In the genomic region with DNA sequence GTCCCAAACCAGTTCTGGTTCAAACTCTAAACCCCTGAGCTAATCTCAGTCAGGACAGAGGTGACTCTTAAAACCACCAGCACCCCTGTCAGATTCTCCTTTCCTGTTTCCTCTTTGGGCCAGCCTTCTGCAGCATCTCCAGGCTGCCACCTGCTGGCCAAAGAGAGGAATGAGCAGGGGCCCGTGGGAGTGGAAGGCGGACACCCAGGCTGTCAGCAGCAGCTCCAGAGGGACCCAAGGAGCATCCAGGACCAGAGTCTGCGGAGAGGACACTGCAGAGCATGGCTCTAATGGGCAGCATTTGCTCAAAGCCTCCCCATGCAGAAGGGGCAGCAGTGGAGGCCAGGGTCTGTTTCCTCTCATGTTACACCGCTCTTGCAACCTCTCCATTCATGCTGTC, we compare ENCODE assay signal across 8 mouse cellular contexts.
DNase-seq lines count a peak whose midpoint lies in the region; TF ChIP-seq lines count a peak whose summit lies in the region.

No protein-coding gene starts in this region.

- TF ChIP-seq POLR2A in cortical plate, adult 2 months (IDR thresholded peaks at IDR 0.05; ENCODE audit: extremely low read depth, insufficient read depth, low read length), result no peak
- no peak for TF ChIP-seq POLR2A in lung, adult 2 months (IDR thresholded peaks at IDR 0.05; ENCODE audit: borderline replicate concordance, extremely low read depth, low read depth, low read length)

- H3K4me3 ChIP-seq in cortical plate, adult 2 months (ENCODE audit: insufficient read depth, low read length), result no peak overlapping the region
- no peak overlapping the region for H3K4me3 ChIP-seq in lung, adult 2 months (replicated peaks; ENCODE audit: extremely low read depth, low read depth, low read length)

- intact Hi-C loops in gastrocnemius, postnatal 14 days (cut with DNase I; ENCODE audit: low total_unique reads), result loop anchor here (2.0 to 10.0 kb wide), 2 partner anchors 213 to 333 kb away; no protein-coding TSS in a partner anchor

- DNase-seq in A20 (ENCODE audit: low read depth, low spot score) (peak; percentile 62), adipocyte (ENCODE audit: low spot score) (peak; percentile 73)
- DNase-seq in gastrocnemius, postnatal 14 days, result peak; percentile 57
- peak; percentile 82 to 85 for DNase-seq in kidney, postnatal 4 days
- DNase-seq in lung, adult 2 months, result peak; percentile 63
- DNase-seq in retina, postnatal 1 day, result peak; percentile 82
- peak; percentile 63 to 64 for DNase-seq in urinary bladder, adult 18-20 months (ENCODE audit: low spot score in 2 of 2)

- peak; percentile 72 for TF ChIP-seq CTCF in cortical plate, adult 2 months (IDR thresholded peaks at IDR 0.05; ENCODE audit: extremely low read depth, insufficient read depth, low read length)
- peak; percentile 71 for TF ChIP-seq CTCF in lung, adult 2 months (IDR thresholded peaks at IDR 0.05; ENCODE audit: insufficient read depth, low read length)

- H3K4me1 ChIP-seq in cortical plate, adult 2 months (ENCODE audit: control insufficient read depth, insufficient read depth, low read length), result no peaks in the 10 kb centered on the region
- no peaks in the 10 kb centered on the region for H3K4me1 ChIP-seq in lung, adult 2 months (ENCODE audit: control insufficient read depth, insufficient read depth, low read length)

- no peak overlapping the region for H3K27ac ChIP-seq in cortical plate, adult 2 months (ENCODE audit: insufficient read depth, low read length)

- WGBS in lung, adult 2 months, result 39% methylated on average over 4 of the region's 4 CpGs
